In genomic region chr15:87638270-87638669, GRCm38 (mm10) we compare ENCODE assay signal across 26 mouse cellular contexts.
DNase-seq lines count a peak whose midpoint lies in the region; ATAC-seq and TF ChIP-seq lines count a peak whose summit lies in the region.
"Had no signal": no experiment of that assay in that cellular context is flagged by ENCODE, and none has a peak within 500 bp of the region (broad histone marks: within the 10 kb centered on the region; RNA-seq: fewer than 3 reads in every experiment).

No protein-coding gene starts in this region.

- DNase-seq in forebrain, embryonic 10.5 days (ENCODE audit: extremely low spot score, low spot score): no peak
- peak; percentile 57 for DNase-seq in hindbrain, postnatal 0 days (ENCODE audit: low spot score)
- peak; percentile 46 for DNase-seq in midbrain, embryonic 14.5 days
- DNase-seq in brain, adult 2 months (ENCODE audit: low read depth, low spot score): peak; percentile 38
- DNase-seq: adrenal gland, postnatal 10 days; cerebellum, adult 11-12 months; cerebellum, adult 9-11 months; gastrocnemius, postnatal 10 days; heart, postnatal 10 days; kidney, adult 2 months; kidney, postnatal 36 days; retina, postnatal 1 day; right cerebral cortex, postnatal 14 days; thymus, postnatal 4 days had no signal

- H3K4me1 ChIP-seq in forebrain, embryonic 13.5 days: peaks cover 13% of the 10 kb centered on the region
- peaks cover 5% of the 10 kb centered on the region; the same call in 1 of the 2 replicates for H3K4me1 ChIP-seq in forebrain, embryonic 10.5 days
- H3K4me1 ChIP-seq in hindbrain, postnatal 0 days (ENCODE audit: insufficient read depth, low read length): peaks cover 8% of the 10 kb centered on the region; the same call in 1 of the 2 replicates
- H3K4me1 ChIP-seq in hindbrain, embryonic 12.5 days: peaks cover 7% of the 10 kb centered on the region
- H3K4me1 ChIP-seq in midbrain, embryonic 14.5 days (ENCODE audit: control insufficient read depth, insufficient read depth, low read length): no peaks in the 10 kb centered on the region
- H3K4me1 ChIP-seq in midbrain, embryonic 15.5 days: peaks cover 14% of the 10 kb centered on the region
- H3K4me1 ChIP-seq: embryonic facial prominence, embryonic 15.5 days; heart, embryonic 13.5 days; limb, embryonic 13.5 days; lung, embryonic 15.5 days had no signal

- no peaks in the 10 kb centered on the region for H3K36me3 ChIP-seq in forebrain, embryonic 13.5 days (ENCODE audit: poor library complexity, severe bottlenecking)
- H3K36me3 ChIP-seq in forebrain, embryonic 10.5 days (replicated peaks): peaks cover 11% of the 10 kb centered on the region
- H3K36me3 ChIP-seq in hindbrain, postnatal 0 days (ENCODE audit: insufficient read depth, low read length): no peaks in the 10 kb centered on the region
- H3K36me3 ChIP-seq in hindbrain, embryonic 12.5 days: 0 out of 2 replicates have a peak, but pooled peaks cover 2% of the 10 kb centered on the region
- H3K36me3 ChIP-seq in midbrain, embryonic 14.5 days (ENCODE audit: control insufficient read depth, insufficient read depth, low read length): no peaks in the 10 kb centered on the region
- H3K36me3 ChIP-seq in midbrain, embryonic 15.5 days (replicated peaks): no peaks in the 10 kb centered on the region
- H3K36me3 ChIP-seq: embryonic facial prominence, embryonic 15.5 days; G1E; heart, embryonic 13.5 days; limb, embryonic 13.5 days; lung, embryonic 15.5 days; neural tube, embryonic 13.5 days had no signal

- no peak overlapping the region for H3K4me3 ChIP-seq in forebrain, embryonic 13.5 days
- no peak overlapping the region for H3K4me3 ChIP-seq in forebrain, embryonic 10.5 days
- H3K4me3 ChIP-seq in hindbrain, postnatal 0 days (ENCODE audit: low read length): no peak overlapping the region
- H3K4me3 ChIP-seq in hindbrain, embryonic 12.5 days: no peak overlapping the region
- no peak overlapping the region for H3K4me3 ChIP-seq in midbrain, embryonic 14.5 days (replicated peaks; ENCODE audit: low read depth, low read length)
- H3K4me3 ChIP-seq in midbrain, embryonic 15.5 days: no peak overlapping the region
- H3K4me3 ChIP-seq: embryonic facial prominence, embryonic 15.5 days; heart, embryonic 13.5 days; limb, embryonic 13.5 days; lung, embryonic 15.5 days; midbrain, embryonic 10.5 days; neural tube, embryonic 13.5 days had no signal

- no peaks in the 10 kb centered on the region for H3K27me3 ChIP-seq in forebrain, embryonic 13.5 days
- H3K27me3 ChIP-seq in forebrain, embryonic 10.5 days (ENCODE audit: poor library complexity, severe bottlenecking): no peaks in the 10 kb centered on the region
- H3K27me3 ChIP-seq in hindbrain, postnatal 0 days (ENCODE audit: insufficient read depth, low read length): no peaks in the 10 kb centered on the region
- no peaks in the 10 kb centered on the region for H3K27me3 ChIP-seq in hindbrain, embryonic 12.5 days
- no peaks in the 10 kb centered on the region for H3K27me3 ChIP-seq in midbrain, embryonic 14.5 days (ENCODE audit: control insufficient read depth, insufficient read depth, low read length)
- H3K27me3 ChIP-seq in midbrain, embryonic 15.5 days (replicated peaks): no peaks in the 10 kb centered on the region
- H3K27me3 ChIP-seq: embryonic facial prominence, embryonic 15.5 days; heart, embryonic 13.5 days; limb, embryonic 13.5 days; lung, embryonic 15.5 days; neural tube, embryonic 13.5 days had no signal

- H3K27ac ChIP-seq in forebrain, embryonic 13.5 days: 0 out of 2 replicates have a peak overlapping the region, but pooled peaks have one; percentile 10
- H3K27ac ChIP-seq in forebrain, embryonic 10.5 days: no peak overlapping the region
- H3K27ac ChIP-seq in hindbrain, postnatal 0 days: no peak overlapping the region
- H3K27ac ChIP-seq in hindbrain, embryonic 12.5 days: no peak overlapping the region
- no peak overlapping the region for H3K27ac ChIP-seq in midbrain, embryonic 14.5 days (replicated peaks; ENCODE audit: low read depth, low read length)
- no peak overlapping the region for H3K27ac ChIP-seq in midbrain, embryonic 15.5 days
- H3K27ac ChIP-seq: embryonic facial prominence, embryonic 15.5 days; heart, embryonic 13.5 days; limb, embryonic 13.5 days; lung, embryonic 15.5 days; midbrain, embryonic 10.5 days; neural tube, embryonic 13.5 days had no signal

- no peak for ATAC-seq in forebrain, embryonic 13.5 days
- peak; percentile 51; the same call in 1 of the 2 replicates for ATAC-seq in hindbrain, postnatal 0 days
- ATAC-seq in hindbrain, embryonic 12.5 days (ENCODE audit: low FRiP score): no peak
- ATAC-seq in midbrain, embryonic 14.5 days (ENCODE audit: low FRiP score, low TSS enrichment): no peak
- ATAC-seq in midbrain, embryonic 15.5 days (replicated peaks): no peak
- ATAC-seq: inflammation-experienced regulatory T-cells, adult 6 months had no signal

- no peak overlapping the region for H3K9ac ChIP-seq in forebrain, embryonic 13.5 days
- H3K9ac ChIP-seq in hindbrain, postnatal 0 days (replicated peaks; ENCODE audit: low read length): no peak overlapping the region
- H3K9ac ChIP-seq in hindbrain, embryonic 12.5 days: no peak overlapping the region
- no peak overlapping the region for H3K9ac ChIP-seq in midbrain, embryonic 14.5 days (replicated peaks; ENCODE audit: low read length)
- H3K9ac ChIP-seq in midbrain, embryonic 15.5 days: no peak overlapping the region
- H3K9ac ChIP-seq: embryonic facial prominence, embryonic 15.5 days; heart, embryonic 13.5 days; limb, embryonic 13.5 days; lung, embryonic 15.5 days; neural tube, embryonic 13.5 days had no signal

- H3K4me2 ChIP-seq in forebrain, embryonic 13.5 days: no peak overlapping the region
- no peak overlapping the region for H3K4me2 ChIP-seq in hindbrain, postnatal 0 days (ENCODE audit: low read depth, low read length)
- H3K4me2 ChIP-seq in hindbrain, embryonic 12.5 days (replicated peaks): no peak overlapping the region
- H3K4me2 ChIP-seq in midbrain, embryonic 14.5 days (ENCODE audit: low read length): no peak overlapping the region
- H3K4me2 ChIP-seq in midbrain, embryonic 15.5 days: no peak overlapping the region
- H3K4me2 ChIP-seq: embryonic facial prominence, embryonic 15.5 days; heart, embryonic 13.5 days; limb, embryonic 13.5 days; liver, embryonic 11.5 days; lung, embryonic 15.5 days; neural tube, embryonic 13.5 days had no signal

- TF ChIP-seq CTCF in hindbrain, postnatal 0 days (IDR thresholded peaks at IDR 0.05; ENCODE audit: low read depth): no peak

- 63% methylated on average over 11 of the region's 11 CpGs for WGBS in forebrain, embryonic 13.5 days
- 85% methylated on average over 11 of the region's 11 CpGs for WGBS in forebrain, embryonic 10.5 days
- 22% methylated on average over 11 of the region's 11 CpGs for WGBS in hindbrain, postnatal 0 days
- 34% methylated on average over 11 of the region's 11 CpGs for WGBS in hindbrain, embryonic 12.5 days
- WGBS in midbrain, embryonic 14.5 days: 20% methylated on average over 11 of the region's 11 CpGs
- 31% methylated on average over 11 of the region's 11 CpGs for WGBS in midbrain, embryonic 15.5 days

- H3K9me3 ChIP-seq in forebrain, embryonic 13.5 days (replicated peaks): no peaks in the 10 kb centered on the region
- 0 out of 2 replicates have a peak, but pooled peaks cover 3% of the 10 kb centered on the region for H3K9me3 ChIP-seq in forebrain, embryonic 10.5 days
- H3K9me3 ChIP-seq in hindbrain, postnatal 0 days (ENCODE audit: low read length): no peaks in the 10 kb centered on the region
- H3K9me3 ChIP-seq in hindbrain, embryonic 12.5 days (replicated peaks): no peaks in the 10 kb centered on the region; the same call in 1 of the 2 replicates
- no peaks in the 10 kb centered on the region for H3K9me3 ChIP-seq in midbrain, embryonic 14.5 days (ENCODE audit: control insufficient read depth, low read length)
- no peaks in the 10 kb centered on the region for H3K9me3 ChIP-seq in midbrain, embryonic 15.5 days
- H3K9me3 ChIP-seq: embryonic facial prominence, embryonic 15.5 days; heart, embryonic 13.5 days; limb, embryonic 13.5 days; lung, embryonic 15.5 days; neural tube, embryonic 13.5 days had no signal
